Mouse (Mus musculus): ENCODE results near the gene Rundc1.
A peak's percentile ranks its signal among the peaks of the same experiment; 100 is the strongest.
"Not testable (repeated sequence)": the region's sequence is repeated elsewhere in the genome, so short reads cannot be mapped to it uniquely, and the experiment has no call there.

Gene Rundc1

DNA sequence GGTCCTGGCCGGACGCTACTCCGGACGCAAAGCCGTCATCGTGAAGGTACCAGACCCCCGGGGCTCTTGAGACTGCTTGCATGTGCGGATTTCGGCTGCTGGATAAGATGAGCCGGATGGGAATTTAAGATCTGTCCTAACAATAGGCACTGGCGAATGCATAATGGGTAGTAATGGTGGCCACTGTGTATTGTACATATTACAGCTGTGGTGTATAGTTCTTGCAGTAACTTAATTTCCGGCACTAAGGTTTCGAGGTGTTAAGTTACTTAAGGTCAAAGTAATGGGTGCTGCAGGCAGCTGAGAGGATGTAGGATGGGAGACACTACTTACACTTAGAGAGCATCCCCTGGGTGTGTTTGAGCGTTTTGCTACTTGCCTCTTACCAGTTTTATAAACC lies 17.9 kb downstream of the Rundc1 start:
- no peak for DNase-seq (ENCODE audit: low read depth, low spot score)

DNA sequence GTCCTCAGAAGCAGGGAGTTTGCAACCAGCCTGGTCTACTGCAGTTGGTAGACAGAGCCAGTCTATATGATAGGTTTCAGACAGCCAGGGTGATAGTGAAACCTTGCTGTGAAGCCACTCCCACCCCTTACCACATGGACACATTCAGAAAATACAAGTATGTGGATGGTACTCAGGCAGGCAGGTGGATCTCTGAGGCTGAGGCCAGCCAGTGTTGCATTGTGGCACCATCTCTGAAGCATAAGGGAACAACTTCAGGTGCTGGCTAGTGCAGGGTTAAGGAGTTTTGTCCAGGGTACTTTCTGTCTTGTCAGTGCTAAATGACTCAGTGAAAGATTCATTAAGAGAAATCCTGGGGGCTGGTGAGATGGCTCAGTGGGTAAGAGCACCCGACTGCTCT lies 21.4 kb downstream of the Rundc1 start:
- DNase-seq (ENCODE audit: low read depth, low spot score) = no peak

DNA sequence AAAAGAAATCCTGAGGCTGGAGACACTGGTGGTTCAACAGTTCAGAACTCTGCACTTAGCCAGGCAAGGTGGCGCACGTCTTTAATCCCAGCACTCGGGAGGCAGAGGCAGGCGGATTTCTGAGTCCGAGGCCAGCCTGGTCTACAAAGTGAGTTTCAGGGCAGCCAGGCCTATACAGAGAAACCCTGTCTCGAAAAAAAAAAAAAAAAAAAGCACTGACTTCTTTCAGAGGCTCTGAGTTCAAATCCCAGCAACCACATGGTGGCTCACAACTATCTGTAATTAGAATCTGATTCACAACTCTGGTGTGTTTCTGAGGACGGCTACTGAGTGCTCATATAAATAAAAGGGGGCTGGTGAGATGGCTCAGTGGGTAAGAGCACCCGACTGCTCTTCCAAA lies 22.0 kb downstream of the Rundc1 start:
- not testable (repeated sequence) for DNase-seq (ENCODE audit: low read depth, low spot score)

DNA sequence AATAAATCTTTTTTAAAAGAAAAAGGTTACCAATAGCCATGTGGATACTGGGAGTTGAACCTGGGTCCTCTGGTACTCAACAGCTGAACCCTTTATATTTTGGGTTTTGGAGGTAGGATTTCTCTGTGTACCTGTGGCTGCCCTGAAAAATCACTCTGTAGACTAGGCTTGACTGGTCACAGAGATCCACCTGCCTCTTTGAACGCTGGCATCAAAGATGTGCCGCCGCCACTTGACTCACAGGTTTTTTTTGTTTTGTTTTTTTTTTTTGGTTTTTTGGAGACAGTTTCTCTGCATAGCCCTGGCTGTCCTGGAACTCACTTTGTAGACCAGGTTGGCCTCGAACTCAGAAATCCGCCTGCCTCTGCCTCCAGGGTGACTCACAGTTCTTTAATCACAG lies 22.9 kb downstream of the Rundc1 start:
- no peak for DNase-seq (ENCODE audit: low read depth, low spot score)

DNA sequence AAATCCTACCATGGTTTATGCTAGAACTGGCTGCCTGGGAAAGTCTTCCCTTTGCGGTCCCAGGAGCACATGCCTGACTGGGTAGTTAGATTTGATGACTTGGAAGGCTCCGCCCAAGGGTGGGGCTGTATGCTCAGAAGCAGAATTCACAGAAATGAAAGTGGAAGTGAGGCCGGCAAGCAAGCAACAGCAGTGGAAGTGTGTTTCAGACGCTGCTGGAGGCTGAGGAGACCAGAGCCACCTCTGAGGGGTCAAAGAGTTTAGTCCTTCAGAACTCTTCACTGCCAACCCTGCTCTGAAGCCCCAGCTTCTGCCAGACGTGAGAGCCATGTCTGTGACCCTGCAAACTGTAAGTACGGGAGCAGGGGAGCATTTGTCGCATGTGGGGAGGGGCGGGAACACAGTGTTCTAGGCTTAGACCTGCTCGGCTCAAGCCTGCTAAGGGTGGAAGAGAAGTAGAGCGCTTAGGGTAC lies 23.4 kb downstream of the Rundc1 start, which contains the start of gene Ifi35:
Gene Ifi35, plus strand, starts transcription at position 134 of the 473 bp plus-strand sequence.
- DNase-seq (ENCODE audit: low read depth, low spot score) = no peak

DNA sequence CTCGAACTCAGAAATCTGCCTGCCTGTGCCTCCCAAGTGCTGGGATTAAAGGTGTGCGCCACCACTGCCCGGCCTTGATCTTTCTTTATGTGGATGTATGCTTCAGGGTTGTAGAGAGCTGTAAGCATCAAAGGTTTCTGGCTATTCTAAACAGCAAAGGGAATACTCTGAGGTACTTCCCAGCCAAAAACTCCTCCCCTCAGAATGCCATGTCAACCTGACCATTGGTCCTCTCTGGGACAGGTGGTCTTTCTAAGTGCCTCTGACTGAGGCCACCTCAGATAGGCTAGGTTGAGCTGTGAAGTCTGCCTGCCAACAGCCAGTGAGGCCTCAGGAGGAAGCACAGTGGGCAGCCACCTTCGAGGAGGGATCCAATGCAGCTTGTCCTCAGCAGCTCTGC lies 24.0 kb downstream of the Rundc1 start:
- DNase-seq (ENCODE audit: low read depth, low spot score) = no peak

DNA sequence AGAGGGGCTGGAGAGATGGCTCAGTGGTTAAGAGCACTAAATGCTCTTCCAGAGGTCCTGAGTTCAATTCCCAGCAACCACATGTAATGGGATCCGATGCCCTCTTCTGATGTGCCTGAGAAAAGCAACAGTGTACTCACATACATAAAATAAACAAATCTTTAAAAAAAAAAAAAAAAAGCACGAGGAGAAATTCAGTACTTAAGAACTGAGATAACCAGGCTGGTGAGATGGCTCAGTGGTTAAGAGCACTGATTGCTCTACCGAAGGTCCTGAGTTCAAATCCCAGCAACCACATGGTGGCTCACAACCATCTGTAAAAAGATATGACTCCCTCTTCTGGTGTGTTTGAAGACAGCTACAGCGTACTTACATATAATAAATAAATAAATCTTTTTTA lies 24.7 kb downstream of the Rundc1 start:
- not testable (repeated sequence) for DNase-seq (ENCODE audit: low read depth, low spot score)

DNA sequence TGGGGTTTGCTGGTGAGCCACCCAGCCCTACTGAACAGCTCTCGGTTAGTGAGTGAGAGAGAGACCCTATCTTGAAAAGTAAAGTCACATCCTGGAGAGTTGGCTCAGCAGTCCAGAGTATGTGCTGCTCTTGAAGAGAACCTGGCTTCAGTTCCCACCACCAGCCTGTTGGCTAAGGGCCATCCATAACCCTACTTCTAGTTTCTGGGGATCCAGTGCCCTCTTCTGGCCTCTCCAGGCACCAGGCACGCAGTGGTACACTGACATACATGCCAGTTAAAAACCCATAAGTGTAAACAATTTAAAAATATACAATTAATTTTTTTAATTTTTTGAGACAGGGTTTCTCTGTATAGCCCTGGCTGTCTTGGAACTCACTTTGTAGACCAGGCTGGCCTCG lies 25.5 kb downstream of the Rundc1 start:
- no peak for DNase-seq (ENCODE audit: low read depth, low spot score)

DNA sequence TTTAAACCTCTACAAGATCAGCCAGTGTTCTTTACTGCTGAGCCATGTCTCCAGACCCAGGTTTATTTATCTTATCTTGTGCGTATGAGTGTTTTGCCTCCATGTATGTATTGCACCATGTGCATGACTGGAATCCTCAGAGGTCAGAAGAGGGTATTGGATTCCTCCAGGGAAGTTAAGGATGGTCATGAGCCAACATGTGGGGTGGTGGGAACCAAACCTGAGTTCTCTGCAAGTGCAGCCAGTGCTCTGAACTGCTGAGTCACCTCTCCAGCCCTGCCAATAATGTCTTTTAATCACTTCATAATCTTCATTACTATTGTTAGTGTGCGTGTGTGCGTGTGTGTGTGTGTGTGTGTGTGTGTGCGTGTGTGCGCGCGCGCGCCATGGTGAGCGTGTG lies 26.7 kb downstream of the Rundc1 start:
- no peak for DNase-seq (ENCODE audit: low read depth, low spot score)

DNA sequence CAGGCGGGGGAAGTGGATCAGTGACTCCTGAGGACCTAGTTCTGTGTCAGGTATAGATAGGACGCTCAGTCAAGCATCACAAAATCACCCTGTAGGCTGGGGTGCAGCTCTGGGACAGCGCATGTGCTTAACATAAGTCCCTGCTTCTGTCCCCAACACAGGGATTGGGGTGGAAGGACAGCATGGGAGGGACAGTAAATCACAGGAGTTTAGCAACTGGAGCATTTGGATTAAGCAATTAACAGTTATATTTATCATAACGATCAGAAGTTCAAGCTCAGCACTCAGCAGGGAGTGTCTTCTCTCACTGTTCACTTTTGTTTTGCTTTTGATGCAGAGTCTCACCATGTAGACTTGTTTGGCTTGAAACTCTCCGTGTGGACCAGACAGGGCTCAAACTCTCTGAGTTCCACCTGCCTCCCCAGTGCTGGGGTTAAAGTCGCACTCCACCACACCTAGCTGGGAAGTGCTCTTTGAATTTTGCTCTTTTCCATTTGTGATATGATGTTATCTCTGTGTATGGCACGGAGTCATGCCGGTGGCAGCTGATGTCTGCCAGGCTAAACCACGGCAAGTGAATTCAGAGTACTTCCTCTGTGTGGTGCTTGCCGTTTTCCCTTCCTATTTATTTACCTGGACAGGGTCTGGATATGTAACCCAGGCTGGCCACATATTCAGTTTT lies 27.3 kb downstream of the Rundc1 start:
- DNase-seq (ENCODE audit: low read depth, low spot score) = no peak

DNA sequence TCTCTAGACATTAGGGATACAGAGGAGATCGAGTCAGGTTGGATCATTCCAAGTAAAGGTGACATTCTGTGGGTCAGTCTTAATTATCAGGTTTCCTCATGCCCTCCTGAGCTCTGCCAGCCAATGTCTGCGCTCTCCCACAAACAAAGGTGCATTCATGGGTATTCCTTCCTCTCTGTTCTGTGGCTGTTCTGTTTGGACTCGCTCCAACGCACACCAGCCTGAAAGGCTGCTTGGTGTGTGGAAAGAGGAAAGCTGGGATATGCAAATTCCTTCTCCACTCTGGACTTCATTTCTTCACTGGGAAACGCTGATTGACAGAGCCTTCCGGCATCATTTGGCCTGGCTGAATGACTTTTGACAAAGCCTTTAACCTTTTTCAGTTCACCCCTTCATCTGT lies 29.8 kb downstream of the Rundc1 start:
- DNase-seq (ENCODE audit: low read depth, low spot score) = no peak

DNA sequence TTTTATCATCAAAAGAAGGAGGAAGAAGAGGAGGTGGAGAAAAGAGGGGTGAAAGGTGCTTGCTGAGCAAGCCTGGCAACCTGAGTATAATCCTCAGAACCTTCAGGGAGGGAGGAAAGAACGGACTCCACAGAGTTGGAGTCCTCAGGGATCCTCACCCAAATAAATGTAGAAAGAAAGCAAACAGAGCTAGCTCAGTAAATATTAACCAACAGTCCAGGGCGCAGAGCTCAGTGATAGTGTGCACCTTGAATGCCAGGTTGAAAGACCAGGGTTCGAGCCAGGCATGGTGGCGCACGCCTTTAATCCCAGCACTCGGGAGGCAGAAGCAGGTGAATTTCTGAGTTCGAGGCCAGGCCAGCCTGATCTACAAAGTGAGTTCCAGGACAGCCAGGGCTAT lies 30.7 kb downstream of the Rundc1 start:
- no peak for DNase-seq (ENCODE audit: low read depth, low spot score)

DNA sequence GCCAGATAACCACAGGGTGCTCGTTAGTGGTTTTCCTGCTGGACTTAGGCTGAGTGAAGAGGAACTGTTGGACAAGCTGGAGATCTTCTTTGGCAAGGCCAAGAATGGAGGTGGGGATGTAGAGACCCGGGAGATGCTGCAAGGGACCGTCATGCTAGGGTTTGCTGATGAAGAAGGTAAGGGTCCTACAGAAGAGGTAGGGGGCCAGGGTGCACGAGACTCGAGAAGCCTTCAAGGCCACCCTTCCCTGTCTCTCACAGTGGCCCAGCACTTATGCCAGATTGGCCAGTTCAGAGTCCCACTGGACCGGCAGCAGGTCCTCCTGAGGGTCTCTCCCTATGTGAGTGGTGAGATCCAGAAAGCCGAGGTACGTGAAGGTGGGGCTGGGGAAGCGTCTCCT lies 32.7 kb downstream of the Rundc1 start:
- DNase-seq (ENCODE audit: low read depth, low spot score) = no peak

DNA sequence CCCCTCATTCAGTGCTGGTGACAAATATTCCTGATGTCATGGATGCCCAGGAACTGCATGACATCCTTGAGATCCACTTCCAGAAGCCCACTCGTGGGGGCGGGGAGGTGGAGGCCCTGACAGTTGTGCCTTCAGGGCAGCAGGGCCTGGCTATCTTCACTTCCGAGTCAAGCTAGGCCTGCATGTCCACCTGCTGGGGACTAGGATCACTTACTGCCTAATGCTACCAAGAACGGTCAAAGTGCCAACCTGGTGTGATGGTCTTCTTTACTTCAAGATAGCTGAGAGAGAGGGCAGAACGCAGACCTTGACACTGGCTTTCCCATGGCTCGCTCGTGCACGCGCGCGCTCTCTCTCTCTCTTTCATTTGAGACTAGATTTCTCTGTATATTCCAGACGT lies 33.3 kb downstream of the Rundc1 start:
- DNase-seq (ENCODE audit: low read depth, low spot score) = no peak

DNA sequence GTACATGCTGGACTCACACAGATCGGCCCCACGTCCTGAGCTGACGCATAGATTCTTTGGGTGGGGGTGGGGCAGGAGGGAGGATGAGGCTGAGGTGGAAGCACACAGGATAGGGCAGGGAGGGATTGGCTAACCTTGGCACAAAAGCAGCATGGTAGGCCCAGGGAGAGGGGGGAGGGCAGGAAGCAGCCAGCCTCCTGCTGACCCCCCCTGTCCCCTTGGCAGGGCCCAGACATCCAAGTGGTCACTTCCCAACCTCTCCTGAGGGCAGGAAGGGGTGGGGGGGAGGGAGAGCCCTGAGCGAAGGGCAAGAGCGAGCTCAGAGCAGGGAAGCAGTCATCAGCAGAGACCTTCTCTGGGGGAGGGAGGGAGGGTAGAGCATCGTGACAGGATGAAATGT lies 34.8 kb downstream of the Rundc1 start:
- no peak for DNase-seq (ENCODE audit: low read depth, low spot score)

DNA sequence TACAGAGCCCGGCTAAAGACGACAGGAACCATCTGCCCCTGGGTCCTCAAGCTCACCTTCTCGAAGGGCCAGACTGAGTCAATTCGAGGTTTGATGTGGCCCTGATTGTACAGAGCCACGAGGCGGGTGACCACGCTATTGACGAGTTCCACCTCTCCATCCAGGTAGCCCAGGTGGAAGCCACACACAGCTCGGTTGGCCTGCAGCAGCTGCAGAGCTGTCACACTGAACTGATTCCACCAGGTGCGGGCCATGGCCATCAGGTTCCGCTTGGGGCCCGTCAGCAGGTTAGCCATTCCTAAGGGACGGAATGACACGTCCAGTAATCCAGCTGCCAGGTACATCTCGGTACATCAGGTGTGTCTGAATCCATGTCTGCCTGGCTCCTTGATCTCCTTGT lies 35.4 kb downstream of the Rundc1 start:
- no peak for DNase-seq (ENCODE audit: low read depth, low spot score)

DNA sequence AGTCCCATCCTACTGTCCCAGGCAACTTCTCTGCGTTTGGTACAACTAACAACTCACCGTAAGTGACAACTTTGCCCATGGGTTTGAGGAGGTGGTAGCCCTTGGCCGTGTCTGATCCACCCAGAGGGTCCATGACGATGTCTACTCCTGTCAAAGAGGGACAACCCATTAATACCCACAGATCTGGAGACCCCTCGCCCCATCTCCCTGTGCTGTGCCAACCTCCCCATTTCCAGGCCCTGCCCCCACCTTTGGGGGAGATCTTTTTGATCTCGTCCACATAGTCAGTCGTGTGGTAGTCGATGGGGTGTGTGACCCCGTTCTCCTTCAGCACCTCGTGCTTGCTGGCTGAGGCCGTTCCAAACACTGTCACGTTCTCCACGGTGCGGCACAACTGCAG lies 37.3 kb downstream of the Rundc1 start:
- DNase-seq (ENCODE audit: low read depth, low spot score) = no peak

DNA sequence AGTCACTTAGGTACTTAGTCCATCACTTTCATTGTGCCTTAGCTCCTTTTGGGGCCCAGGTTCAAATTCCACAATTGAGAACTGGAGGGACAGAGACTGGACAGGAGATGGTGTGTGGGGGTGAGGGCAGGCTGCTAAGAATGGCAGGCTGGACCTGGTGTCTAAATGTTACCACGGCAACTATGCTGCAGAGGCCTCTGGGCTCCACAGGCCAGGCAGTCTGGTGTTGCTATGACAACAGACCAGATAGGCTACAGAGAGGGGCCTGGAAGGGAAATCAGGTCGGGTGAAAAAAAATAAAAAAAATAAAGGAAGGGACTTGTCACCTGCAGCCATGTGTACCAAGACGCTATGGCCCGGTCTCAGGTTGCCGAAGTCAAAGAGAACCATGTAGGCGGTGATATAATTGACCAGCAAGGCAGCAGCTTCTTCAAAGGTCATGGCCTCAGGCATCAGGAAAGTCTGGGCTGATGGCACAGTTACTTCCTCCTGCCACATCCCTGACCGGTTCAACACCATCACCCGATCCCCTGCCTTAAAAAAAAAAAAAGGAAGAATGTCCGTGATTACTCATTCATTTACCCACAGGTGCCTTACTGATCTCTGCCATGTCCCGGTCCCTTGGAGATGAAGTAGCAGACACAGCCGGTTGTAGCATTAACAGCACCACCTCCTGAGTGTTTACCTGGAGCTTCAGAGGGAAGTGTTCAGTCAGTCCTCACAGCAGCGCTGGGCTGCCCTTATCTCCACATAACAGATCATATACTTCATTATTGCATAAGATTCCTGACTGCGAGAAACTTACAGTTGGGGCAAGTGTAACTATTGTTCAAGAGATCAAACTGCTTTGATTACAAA lies 37.9 kb downstream of the Rundc1 start:
- DNase-seq (ENCODE audit: low read depth, low spot score) = peak; percentile 64

DNA sequence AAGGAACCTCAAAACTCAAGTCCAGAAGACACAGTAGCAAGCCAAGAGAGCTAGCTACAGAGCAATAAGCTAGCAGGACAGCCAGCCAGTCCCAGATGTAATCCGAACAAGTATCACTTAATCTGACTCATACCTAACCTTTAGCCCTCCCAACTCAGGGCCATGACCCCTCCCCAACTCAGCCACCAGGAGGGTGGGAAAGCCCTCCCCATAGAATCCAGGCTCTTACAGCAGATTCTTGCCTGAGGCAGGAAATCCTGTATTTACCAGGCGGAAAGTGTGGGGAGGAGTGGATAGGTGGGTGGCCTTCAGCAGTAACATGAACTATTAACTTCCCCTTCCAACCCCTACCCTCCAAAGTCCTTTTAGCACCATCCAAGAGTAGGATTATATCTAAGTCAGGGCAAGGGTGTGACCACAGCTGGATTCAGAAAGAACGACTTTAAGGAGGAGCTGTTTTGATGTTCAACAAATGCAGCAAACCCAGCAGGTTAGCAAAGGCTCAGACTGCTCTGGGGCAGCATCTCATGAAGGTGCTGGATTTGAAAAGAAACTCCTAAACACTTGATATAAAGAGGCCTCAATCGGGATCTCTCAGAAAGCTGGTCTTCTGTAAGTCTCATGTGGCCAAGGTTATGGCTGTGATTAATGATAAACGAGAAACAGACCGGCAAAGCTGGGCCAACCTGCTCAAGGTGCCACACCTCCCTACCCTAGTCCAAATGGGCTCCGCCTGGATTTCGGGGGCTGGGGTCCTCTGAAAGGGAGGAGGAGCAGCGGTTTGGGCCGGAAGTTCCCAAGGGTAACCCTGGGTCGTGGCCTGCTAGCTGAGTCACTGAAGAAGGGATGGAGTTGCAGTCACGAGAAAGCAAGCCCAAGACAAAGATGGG lies 39.6 kb downstream of the Rundc1 start, which contains the start of gene Rnd2:
Gene Rnd2, plus strand, starts transcription at position 789 of the 890 bp plus-strand sequence.
- no peak for DNase-seq (ENCODE audit: low read depth, low spot score)

DNA sequence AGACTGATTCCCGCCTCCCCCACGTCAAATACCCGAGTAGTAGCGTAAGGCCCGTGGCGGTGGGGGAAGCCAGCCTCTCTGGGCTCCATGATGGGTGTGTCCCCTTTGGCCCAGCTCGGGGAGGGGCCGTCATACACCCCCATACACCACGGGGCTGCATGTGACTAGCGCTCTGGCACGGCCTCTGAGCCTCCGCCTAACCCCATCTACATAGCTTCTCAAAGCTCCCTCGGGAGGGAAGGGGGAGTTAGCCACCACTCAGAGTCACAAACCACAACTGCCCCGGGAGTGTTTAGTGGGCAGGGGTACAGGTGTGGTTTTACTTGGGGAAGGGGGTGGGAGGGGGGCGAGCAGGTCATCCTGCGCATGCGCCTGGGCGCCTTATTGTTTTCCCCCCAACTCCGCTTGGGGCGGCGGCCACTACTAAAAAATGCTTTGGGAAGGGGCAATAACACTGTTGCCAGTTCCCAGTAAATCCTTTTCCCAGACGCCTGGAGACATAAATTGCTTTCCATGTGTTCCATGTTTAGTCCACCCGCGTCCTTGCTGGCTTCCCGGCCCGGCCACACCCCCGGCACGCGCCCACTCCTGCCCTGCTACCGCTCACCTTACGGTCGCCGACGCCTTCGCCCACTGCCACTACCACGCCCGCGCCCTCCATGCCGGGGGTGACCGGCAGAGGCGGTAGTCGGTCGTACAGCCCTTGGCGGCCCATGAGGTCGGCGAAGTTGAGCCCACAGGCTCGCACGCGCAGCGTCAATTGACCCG lies 40.4 kb downstream of the Rundc1 start:
- peak; percentile 48 for DNase-seq (ENCODE audit: low read depth, low spot score)

Measured in mesoderm, embryonic 11.5 days (tissue).